Mouse (Mus musculus): ENCODE measurements around the gene Aplf. TPM values are rescaled to one million over a fixed set of nuclear protein-coding genes. Genes with fewer than 3 reads are reported as not detected.

The Aplf gene
- 18.1 and 18.7 TPM in 2 replicates for polyA plus RNA-seq (2015; fragmentation: Nextera tagmentation; extraction: Ambion mirVana)

- peak within 1 kb of the TSS; percentile 93 for H3K4me3 ChIP-seq (ENCODE audit: low read length)
- H3K27ac ChIP-seq (ENCODE audit: low read length), result peak within 1 kb of the TSS; percentile 85
- H3K27me3 ChIP-seq (ENCODE audit: insufficient read depth, low read length), result no peaks in the 10 kb centered on the region
- peak within 1 kb of the TSS; percentile 86 for H3K4me2 ChIP-seq (replicated peaks; ENCODE audit: low read depth, low read length)
- H3K36me3 ChIP-seq (ENCODE audit: insufficient read depth, low read length), result no peaks in the 10 kb centered on the region
- H3K9ac ChIP-seq (replicated peaks; ENCODE audit: low read length), result peak within 1 kb of the TSS; percentile 77
- peak; percentile 100 for ATAC-seq (ENCODE audit: low FRiP score, low TSS enrichment)
- H3K9me3 ChIP-seq (ENCODE audit: low read length), result no peaks in the 10 kb centered on the region
- under 1% methylated on average over 33 of the region's 33 CpGs for WGBS
- H3K4me1 ChIP-seq (ENCODE audit: insufficient read depth, low read length), result peaks cover 17% of the 10 kb centered on the region
Measured at GRCm38 (mm10) chr6:87671771-87672517, at the start of gene Aplf. Gene Aplf (minus strand): TSS chr6:87672193.

GRCm38 (mm10) chr6:87714091-87714490, 42.1 kb upstream of the Aplf start:
- Histone ChIP-seq H3K9me3 (ENCODE audit: low read length) (no peaks in the 10 kb centered on the region), H3K4me2 (replicated peaks; ENCODE audit: low read depth, low read length) (no peak overlapping the region), H3K9ac (replicated peaks; ENCODE audit: low read length) (no peak overlapping the region), H3K4me1 (ENCODE audit: insufficient read depth, low read length) (no peaks in the 10 kb centered on the region), H3K4me3 (ENCODE audit: low read length) (no peak overlapping the region), H3K27ac (ENCODE audit: low read length) (no peak overlapping the region), H3K27me3 (ENCODE audit: insufficient read depth, low read length) (no peaks in the 10 kb centered on the region), H3K36me3 (ENCODE audit: insufficient read depth, low read length) (no peaks in the 10 kb centered on the region)
- no peak for ATAC-seq (ENCODE audit: low FRiP score, low TSS enrichment)
- 84% methylated on average over 4 of the region's 4 CpGs for WGBS

DNA sequence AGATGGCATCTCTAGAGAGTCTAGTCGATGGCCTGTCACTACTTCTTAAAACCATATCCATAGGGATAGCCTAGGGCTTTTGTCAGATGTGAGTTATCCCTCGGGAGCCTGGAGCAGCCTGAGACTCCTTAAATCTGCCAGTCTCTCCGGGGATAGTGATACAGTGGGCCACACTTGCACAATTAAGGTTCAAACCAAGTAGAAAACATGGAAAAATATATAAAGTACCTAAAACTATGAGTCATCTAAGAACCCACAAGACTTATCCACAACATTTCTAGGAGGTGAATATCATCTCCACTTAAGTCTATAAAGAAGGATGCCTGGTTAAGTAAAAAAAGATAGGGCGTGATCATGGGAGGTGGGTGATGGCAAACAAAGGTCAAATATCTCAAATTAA, 40.3 kb upstream of the Aplf start:
- H3K4me2 ChIP-seq (replicated peaks; ENCODE audit: low read depth, low read length), result no peak overlapping the region
- WGBS, result 85% methylated on average over 4 of the region's 4 CpGs
- no peak for ATAC-seq (ENCODE audit: low FRiP score, low TSS enrichment)
- H3K27ac ChIP-seq (ENCODE audit: low read length), result no peak overlapping the region
- H3K4me3 ChIP-seq (ENCODE audit: low read length), result no peak overlapping the region
- no peak overlapping the region for H3K9ac ChIP-seq (replicated peaks; ENCODE audit: low read length)
- H3K4me1 ChIP-seq (ENCODE audit: insufficient read depth, low read length), result no peaks in the 10 kb centered on the region
- no peaks in the 10 kb centered on the region for H3K9me3 ChIP-seq (ENCODE audit: low read length)
- H3K36me3 ChIP-seq (ENCODE audit: insufficient read depth, low read length), result no peaks in the 10 kb centered on the region
- H3K27me3 ChIP-seq (ENCODE audit: insufficient read depth, low read length), result no peaks in the 10 kb centered on the region

DNA sequence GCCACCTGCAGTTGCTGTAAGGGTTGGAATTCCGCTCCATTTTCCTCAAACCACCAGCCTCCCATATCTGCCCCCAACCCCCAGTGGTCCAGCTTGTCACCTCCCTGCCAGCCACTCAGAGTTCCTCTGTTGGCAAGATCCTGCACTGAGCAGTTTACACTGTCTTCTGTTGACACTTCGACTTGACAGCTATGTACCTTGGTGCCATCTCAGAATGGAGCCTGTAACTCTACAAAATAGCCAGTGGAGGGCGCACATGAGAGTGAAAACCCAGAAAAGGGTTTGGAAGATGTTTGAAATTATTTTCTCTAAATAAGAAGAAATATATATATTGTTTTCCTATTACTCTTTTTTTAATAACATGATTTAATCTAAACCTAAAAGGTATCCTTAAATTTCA, 34.3 kb upstream of the Aplf start:
- H3K27ac ChIP-seq (ENCODE audit: low read length), result no peak overlapping the region
- WGBS, result 38% methylated on average over 3 of the region's 3 CpGs
- no peaks in the 10 kb centered on the region for H3K36me3 ChIP-seq (ENCODE audit: insufficient read depth, low read length)
- H3K9me3 ChIP-seq (ENCODE audit: low read length), result no peaks in the 10 kb centered on the region
- no peak for ATAC-seq (ENCODE audit: low FRiP score, low TSS enrichment)
- no peaks in the 10 kb centered on the region for H3K4me1 ChIP-seq (ENCODE audit: insufficient read depth, low read length)
- H3K9ac ChIP-seq (replicated peaks; ENCODE audit: low read length), result no peak overlapping the region
- no peaks in the 10 kb centered on the region for H3K27me3 ChIP-seq (ENCODE audit: insufficient read depth, low read length)
- H3K4me3 ChIP-seq (ENCODE audit: low read length), result no peak overlapping the region
- no peak overlapping the region for H3K4me2 ChIP-seq (replicated peaks; ENCODE audit: low read depth, low read length)

DNA sequence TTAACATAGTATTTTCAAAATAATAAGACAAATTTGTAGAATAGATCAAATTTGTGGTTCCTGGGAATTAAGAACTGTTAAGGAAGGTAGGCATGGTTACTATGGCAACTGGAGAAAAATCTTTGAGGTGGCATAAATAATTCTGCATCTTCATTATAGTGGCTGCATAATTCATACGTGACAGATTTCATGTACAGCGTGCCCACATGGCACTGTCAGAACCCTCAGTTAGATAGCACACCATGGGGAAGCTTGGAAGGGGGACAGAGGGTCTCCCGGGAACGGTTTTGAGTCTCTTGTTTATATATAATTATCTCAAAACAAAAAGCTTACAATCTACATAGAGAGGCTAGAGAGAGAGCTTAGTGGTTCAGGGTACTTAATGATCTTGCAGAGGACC, 24.6 kb upstream of the Aplf start:
- H3K4me1 ChIP-seq (ENCODE audit: insufficient read depth, low read length), result no peaks in the 10 kb centered on the region
- H3K4me3 ChIP-seq (ENCODE audit: low read length), result no peak overlapping the region
- no peak for ATAC-seq (ENCODE audit: low FRiP score, low TSS enrichment)
- H3K9me3 ChIP-seq (ENCODE audit: low read length), result 0 out of 2 replicates have a peak, but pooled peaks cover 3% of the 10 kb centered on the region
- H3K4me2 ChIP-seq (replicated peaks; ENCODE audit: low read depth, low read length), result no peak overlapping the region
- 92% methylated on average over 4 of the region's 4 CpGs for WGBS
- H3K9ac ChIP-seq (replicated peaks; ENCODE audit: low read length), result no peak overlapping the region
- H3K36me3 ChIP-seq (ENCODE audit: insufficient read depth, low read length), result no peaks in the 10 kb centered on the region
- no peaks in the 10 kb centered on the region for H3K27me3 ChIP-seq (ENCODE audit: insufficient read depth, low read length)
- H3K27ac ChIP-seq (ENCODE audit: low read length), result no peak overlapping the region

- Histone ChIP-seq H3K9ac (replicated peaks; ENCODE audit: low read length) (no peak overlapping the region), H3K4me1 (ENCODE audit: insufficient read depth, low read length) (no peaks in the 10 kb centered on the region), H3K27me3 (ENCODE audit: insufficient read depth, low read length) (no peaks in the 10 kb centered on the region), H3K4me3 (ENCODE audit: low read length) (no peak overlapping the region), H3K27ac (ENCODE audit: low read length) (no peak overlapping the region), H3K4me2 (replicated peaks; ENCODE audit: low read depth, low read length) (no peak overlapping the region), H3K36me3 (ENCODE audit: insufficient read depth, low read length) (no peaks in the 10 kb centered on the region), H3K9me3 (ENCODE audit: low read length) (0 out of 2 replicates have a peak, but pooled peaks cover 3% of the 10 kb centered on the region)
- ATAC-seq (ENCODE audit: low FRiP score, low TSS enrichment), result no peak
- 60% methylated on average over 3 of the region's 3 CpGs for WGBS
Measured at GRCm38 (mm10) chr6:87695947-87696346, 24.0 kb upstream of the Aplf start.

DNA sequence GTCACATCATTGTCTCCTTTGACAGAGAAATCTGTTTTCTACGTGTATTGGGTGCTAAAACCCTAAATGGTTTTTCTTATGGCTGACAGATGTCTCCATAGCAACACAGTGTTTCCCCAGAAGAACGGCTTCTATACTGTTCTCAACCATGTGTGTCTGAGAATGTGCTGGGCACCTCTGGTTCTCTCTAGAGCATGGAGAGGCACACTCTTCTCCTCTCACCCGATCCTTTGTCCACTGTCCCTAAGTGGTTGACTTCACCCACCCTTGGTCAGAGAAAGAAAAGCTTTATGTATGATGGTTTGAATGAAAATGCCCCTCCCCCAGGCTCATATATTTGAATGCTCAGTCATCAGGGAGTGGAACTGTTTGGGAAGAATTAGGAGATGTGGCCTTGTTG, 8.4 kb upstream of the Aplf start:
- Histone ChIP-seq H3K9ac (replicated peaks; ENCODE audit: low read length) (no peak overlapping the region), H3K4me2 (replicated peaks; ENCODE audit: low read depth, low read length) (no peak overlapping the region), H3K4me1 (ENCODE audit: insufficient read depth, low read length) (no peaks in the 10 kb centered on the region), H3K36me3 (ENCODE audit: insufficient read depth, low read length) (no peaks in the 10 kb centered on the region), H3K9me3 (ENCODE audit: low read length) (no peaks in the 10 kb centered on the region), H3K4me3 (ENCODE audit: low read length) (no peak overlapping the region), H3K27me3 (ENCODE audit: insufficient read depth, low read length) (no peaks in the 10 kb centered on the region), H3K27ac (ENCODE audit: low read length) (no peak overlapping the region)
- WGBS, result 63% methylated on average over 3 of the region's 3 CpGs
- ATAC-seq (ENCODE audit: low FRiP score, low TSS enrichment), result no peak

DNA sequence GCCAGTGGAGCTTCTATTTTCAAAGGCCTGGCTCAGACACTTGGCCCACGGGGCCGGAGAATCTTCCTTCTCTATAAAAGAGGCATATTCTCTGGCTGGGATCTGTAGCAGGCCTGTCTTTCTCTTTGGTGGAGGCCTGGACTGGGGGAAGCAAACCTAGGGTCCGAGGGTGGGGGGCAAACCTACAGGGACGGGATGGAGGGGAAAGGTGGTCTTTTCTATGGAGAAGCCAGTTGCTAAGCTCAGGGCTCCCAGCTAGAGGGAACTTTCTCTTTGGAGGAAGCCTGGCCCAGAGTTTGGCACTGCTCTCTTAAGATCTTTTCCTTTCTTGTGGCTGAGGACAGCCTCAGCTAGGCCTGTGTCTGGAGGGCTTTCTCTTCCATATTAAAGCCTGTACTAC, 668 bp upstream of the Aplf start:
- H3K4me1 ChIP-seq (ENCODE audit: insufficient read depth, low read length), result peaks cover 17% of the 10 kb centered on the region
- no peaks in the 10 kb centered on the region for H3K9me3 ChIP-seq (ENCODE audit: low read length)
- 60% methylated on average over 4 of the region's 4 CpGs for WGBS
- H3K4me3 ChIP-seq (ENCODE audit: low read length), result peak overlapping the region; percentile 35
- ATAC-seq (ENCODE audit: low FRiP score, low TSS enrichment), result no peak
- peak overlapping the region; percentile 67 for H3K9ac ChIP-seq (replicated peaks; ENCODE audit: low read length)
- H3K4me2 ChIP-seq (replicated peaks; ENCODE audit: low read depth, low read length), result peak overlapping the region; percentile 50
- 0 out of 2 replicates have a peak overlapping the region, but pooled peaks have one; percentile 4 for H3K27ac ChIP-seq (ENCODE audit: low read length)
- no peaks in the 10 kb centered on the region for H3K36me3 ChIP-seq (ENCODE audit: insufficient read depth, low read length)
- H3K27me3 ChIP-seq (ENCODE audit: insufficient read depth, low read length), result no peaks in the 10 kb centered on the region

- Histone ChIP-seq H3K4me3 (ENCODE audit: low read length) (peak overlapping the region; percentile 93), H3K4me2 (replicated peaks; ENCODE audit: low read depth, low read length) (peak overlapping the region; percentile 86), H3K27me3 (ENCODE audit: insufficient read depth, low read length) (no peaks in the 10 kb centered on the region), H3K36me3 (ENCODE audit: insufficient read depth, low read length) (no peaks in the 10 kb centered on the region), H3K9ac (replicated peaks; ENCODE audit: low read length) (peak overlapping the region; percentile 77), H3K4me1 (ENCODE audit: insufficient read depth, low read length) (peaks cover 17% of the 10 kb centered on the region), H3K27ac (ENCODE audit: low read length) (peak overlapping the region; percentile 85), H3K9me3 (ENCODE audit: low read length) (no peaks in the 10 kb centered on the region)
- 4% methylated on average over 8 of the region's 8 CpGs for WGBS
- ATAC-seq (ENCODE audit: low FRiP score, low TSS enrichment), result no peak
Measured at GRCm38 (mm10) chr6:87671353-87671752, 640 bp downstream of the Aplf start.

- H3K4me3 ChIP-seq (ENCODE audit: low read length), result no peak overlapping the region
- 38% methylated on average over 7 of the region's 7 CpGs for WGBS
Measured at GRCm38 (mm10) chr6:87669894-87670588, 2.0 kb downstream of the Aplf start.

More at GRCm38 (mm10) chr6:87669894-87670588, 2.0 kb downstream of the Aplf start:
- H3K9ac ChIP-seq (replicated peaks; ENCODE audit: low read length), result no peak overlapping the region
- H3K36me3 ChIP-seq (ENCODE audit: insufficient read depth, low read length), result peaks cover 2% of the 10 kb centered on the region; the same call in 1 of the 2 replicates
- H3K9me3 ChIP-seq (ENCODE audit: low read length), result peaks cover 2% of the 10 kb centered on the region; the same call in 1 of the 2 replicates
- no peak for ATAC-seq (ENCODE audit: low FRiP score, low TSS enrichment)
- peaks cover 17% of the 10 kb centered on the region for H3K4me1 ChIP-seq (ENCODE audit: insufficient read depth, low read length)
- H3K27ac ChIP-seq (ENCODE audit: low read length), result no peak overlapping the region
- peak overlapping the region; percentile 22; the same call in 1 of the 2 replicates for H3K4me2 ChIP-seq (replicated peaks; ENCODE audit: low read depth, low read length)
- no peaks in the 10 kb centered on the region for H3K27me3 ChIP-seq (ENCODE audit: insufficient read depth, low read length)

All from kidney, embryonic 16.5 days (tissue).